Mouse (Mus musculus): ENCODE data around the gene Cplx2.

GRCm38 (mm10) chr13:54431161-54431560 lies 60.0 kb downstream of the Cplx2 start:
- TF ChIP-seq POLR2A (IDR thresholded peaks at IDR 0.05; ENCODE audit: control insufficient read depth, extremely low read depth, insufficient read depth, low read length, poor library complexity) (no peak), CTCF (IDR thresholded peaks at IDR 0.05; ENCODE audit: borderline replicate concordance, control insufficient read depth, extremely low read depth, insufficient read depth, low read length, poor library complexity) (no peak)
